Mouse (Mus musculus): ENCODE measurements around the gene C130050O18Rik. TPM values are rescaled to one million over a fixed set of nuclear protein-coding genes. Genes with fewer than 3 reads are reported as not detected.

Gene C130050O18Rik
- total RNA-seq, 2 experiments from 2014 or later = 0.33 TPM; not detected in 1

- no peak for DNase-seq (ENCODE audit: low spot score in 2 of 2)
These were observed 20.1 kb downstream of the C130050O18Rik start for GRCm38 (mm10) chr5:139425198-139425597.

GRCm38 (mm10) chr5:139427001-139427400 is 21.9 kb downstream of the C130050O18Rik start:
- no peak for DNase-seq (ENCODE audit: low spot score in 2 of 2)

GRCm38 (mm10) chr5:139427989-139428388 is 22.9 kb downstream of the C130050O18Rik start:
- no peak for DNase-seq (ENCODE audit: low spot score in 2 of 2)

- DNase-seq (ENCODE audit: low spot score in 2 of 2) = peak in 1 of 2 experiments; percentile 47
These were observed 24.8 kb downstream of the C130050O18Rik start for GRCm38 (mm10) chr5:139429818-139430341.

GRCm38 (mm10) chr5:139432333-139432732 is 27.3 kb downstream of the C130050O18Rik start:
- no peak for DNase-seq (ENCODE audit: low spot score in 2 of 2)

- no peak for DNase-seq (ENCODE audit: low spot score in 2 of 2)
These were observed 27.8 kb downstream of the C130050O18Rik start for GRCm38 (mm10) chr5:139432747-139433508.

- no peak for DNase-seq (ENCODE audit: low spot score in 2 of 2)
These were observed 28.9 kb downstream of the C130050O18Rik start for GRCm38 (mm10) chr5:139433842-139434568.

- DNase-seq (ENCODE audit: low spot score in 2 of 2) = peak; percentile 64 to 83
These were observed 29.9 kb downstream of the C130050O18Rik start for GRCm38 (mm10) chr5:139434940-139435339.

GRCm38 (mm10) chr5:139437769-139438168 is 32.7 kb downstream of the C130050O18Rik start:
- DNase-seq (ENCODE audit: low spot score in 2 of 2) = no peak

- DNase-seq (ENCODE audit: low spot score in 2 of 2) = no peak
These were observed 33.4 kb downstream of the C130050O18Rik start for GRCm38 (mm10) chr5:139438440-139438839.

GRCm38 (mm10) chr5:139440451-139440850 is 35.4 kb downstream of the C130050O18Rik start:
- DNase-seq (ENCODE audit: low spot score in 2 of 2) = no peak

- no peak for DNase-seq (ENCODE audit: low spot score in 2 of 2)
These were observed 36.0 kb downstream of the C130050O18Rik start for GRCm38 (mm10) chr5:139440926-139441725.

GRCm38 (mm10) chr5:139441726-139442018 is 36.6 kb downstream of the C130050O18Rik start:
- no peak for DNase-seq (ENCODE audit: low spot score in 2 of 2)

GRCm38 (mm10) chr5:139442428-139442827 is 37.3 kb downstream of the C130050O18Rik start:
- no peak for DNase-seq (ENCODE audit: low spot score in 2 of 2)

- no peak for DNase-seq (ENCODE audit: low spot score in 2 of 2)
These were observed 37.9 kb downstream of the C130050O18Rik start for GRCm38 (mm10) chr5:139442962-139443361.

GRCm38 (mm10) chr5:139445258-139445657 is 40.2 kb downstream of the C130050O18Rik start:
- DNase-seq (ENCODE audit: low spot score in 2 of 2) = no peak

GRCm38 (mm10) chr5:139448025-139448424 is 42.9 kb downstream of the C130050O18Rik start:
- peak; percentile 44 to 71 for DNase-seq (ENCODE audit: low spot score in 2 of 2)

- no peak for DNase-seq (ENCODE audit: low spot score in 2 of 2)
These were observed 44.2 kb downstream of the C130050O18Rik start for GRCm38 (mm10) chr5:139449161-139449791.

GRCm38 (mm10) chr5:139449926-139450325 is 44.8 kb downstream of the C130050O18Rik start:
- DNase-seq (ENCODE audit: low spot score in 2 of 2) = no peak

GRCm38 (mm10) chr5:139453031-139453430 is 48.0 kb downstream of the C130050O18Rik start:
- DNase-seq (ENCODE audit: low spot score in 2 of 2) = no peak

GRCm38 (mm10) chr5:139455166-139455565 is 50.1 kb downstream of the C130050O18Rik start:
- DNase-seq (ENCODE audit: low spot score in 2 of 2) = peak; percentile 48 to 68

Measured in left cerebral cortex, adult 18-20 months (tissue).